Mouse (Mus musculus) neutrophil, adult 59 days (primary cell): ENCODE results near the gene Zfand4. TPM values are rescaled to one million over a fixed set of nuclear protein-coding genes. Genes with fewer than 3 reads are reported as not detected.

Experiments used
- total RNA-seq, 2 experiments: library from RNA; stranded (reverse); gene quantifications; 1 replicate in 1 of 2; 2 replicates in 1 of 2; pipeline ENCODE4 v1.2.4; 2023

The Zfand4 gene
- 10 to 100 TPM; 27.1 to 31.4 TPM for total RNA-seq

DNA sequence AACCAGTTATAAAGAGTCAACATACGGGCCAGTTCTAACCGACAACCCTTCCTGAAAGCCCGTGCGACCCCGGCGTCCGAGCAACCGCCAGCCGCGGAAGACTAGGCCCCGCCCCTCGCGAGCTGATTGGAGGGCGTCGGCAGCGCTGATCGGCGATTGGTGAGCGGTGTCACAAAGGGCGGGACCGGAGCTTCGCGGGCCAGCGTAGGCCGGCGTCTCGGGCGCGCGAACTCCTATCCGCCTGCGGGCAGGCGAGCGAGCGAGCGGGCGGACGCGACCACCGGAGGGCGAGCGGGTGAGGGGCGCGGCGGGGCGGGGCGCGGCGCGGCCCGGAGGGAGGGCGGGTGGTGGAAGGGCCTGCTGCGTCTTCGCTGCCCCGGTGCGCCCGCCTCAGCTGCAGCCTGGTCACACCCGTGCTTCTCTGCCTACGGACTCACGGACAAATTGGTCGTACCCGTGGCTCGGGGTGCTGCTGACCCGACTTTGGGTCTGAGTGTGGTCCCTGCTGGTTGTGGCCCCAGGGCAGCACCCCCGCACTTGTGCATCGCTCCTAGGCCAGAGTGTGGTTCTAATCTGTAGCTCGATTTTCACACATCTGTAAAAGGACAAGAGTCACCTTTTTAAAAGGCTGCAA is at the start of gene Zfand4:
Zfand4 (plus strand) TSS at position 205 of the 634 bp plus-strand sequence.

DNA sequence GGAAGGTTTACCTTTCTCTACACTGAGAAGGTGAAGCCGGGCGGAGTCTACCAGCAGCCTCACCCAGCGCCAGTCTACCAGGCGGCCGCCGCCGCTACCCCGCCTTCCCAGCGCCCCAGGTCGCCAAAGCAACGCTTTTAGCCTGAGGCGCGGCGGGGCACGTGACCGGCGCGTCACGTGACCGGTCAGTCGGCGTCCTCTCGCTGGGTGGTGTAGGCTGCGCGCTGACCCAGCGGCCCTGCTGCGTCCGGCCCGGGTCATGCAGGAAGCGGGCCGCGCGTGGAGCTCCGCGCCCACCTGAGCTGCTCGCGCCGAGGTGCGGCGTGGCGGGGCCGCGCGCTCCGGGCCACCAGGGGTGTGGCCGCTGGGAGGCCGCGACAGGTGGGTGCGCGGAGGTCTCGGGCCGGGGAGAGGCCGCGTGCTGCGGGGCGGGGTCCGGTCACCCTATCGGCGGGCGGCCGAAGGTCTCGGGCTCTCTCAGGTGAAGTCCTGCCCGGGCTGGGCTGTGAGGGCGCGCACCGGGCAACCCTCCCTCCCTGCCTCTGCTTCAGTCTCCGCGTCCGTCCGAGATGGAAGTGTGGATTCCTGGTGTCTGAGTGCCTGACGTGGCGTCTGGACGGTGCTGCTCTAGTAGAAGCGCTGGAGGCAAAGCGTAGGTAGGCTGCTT is 73.9 kb downstream of the Zfand4 start, which contains the start of gene March8:
March8 (plus strand) TSS at position 190 of the 667 bp plus-strand sequence.

Other genes with a start within 250 kb of the Zfand4 start
- 100 to 1,000 TPM; 233 to 280 TPM for gene Tmcc1, start 70.7 kb upstream of the Zfand4 start, total RNA-seq
- 100 to 1,000 TPM; 133 to 140 TPM for gene Washc2, start 56.2 kb upstream of the Zfand4 start, total RNA-seq
- 10 to 100 TPM; 16.9 to 23.8 TPM for gene March8, start 73.8 kb downstream of the Zfand4 start, total RNA-seq
- gene Alox5, start 197.0 kb downstream of the Zfand4 start, total RNA-seq = 100 to 1,000 TPM; 259 to 311 TPM
- not detected for gene Olfr211, start 224.9 kb downstream of the Zfand4 start, total RNA-seq
- under 1 TPM in 1 of 2 experiments, not detected in 1; 0.18 TPM for gene Olfr212, start 242.3 kb downstream of the Zfand4 start, total RNA-seq